Mouse (Mus musculus): ENCODE measurements at regions not wholly inside any gene's neighbourhood (a gene's known extent, or its start where the extent isn't known, plus 50 kb on each side); places are given as distances from the start of the nearest gene placed in this dataset.
A peak's percentile ranks its signal among the peaks of the same experiment; 100 is the strongest.

DNA sequence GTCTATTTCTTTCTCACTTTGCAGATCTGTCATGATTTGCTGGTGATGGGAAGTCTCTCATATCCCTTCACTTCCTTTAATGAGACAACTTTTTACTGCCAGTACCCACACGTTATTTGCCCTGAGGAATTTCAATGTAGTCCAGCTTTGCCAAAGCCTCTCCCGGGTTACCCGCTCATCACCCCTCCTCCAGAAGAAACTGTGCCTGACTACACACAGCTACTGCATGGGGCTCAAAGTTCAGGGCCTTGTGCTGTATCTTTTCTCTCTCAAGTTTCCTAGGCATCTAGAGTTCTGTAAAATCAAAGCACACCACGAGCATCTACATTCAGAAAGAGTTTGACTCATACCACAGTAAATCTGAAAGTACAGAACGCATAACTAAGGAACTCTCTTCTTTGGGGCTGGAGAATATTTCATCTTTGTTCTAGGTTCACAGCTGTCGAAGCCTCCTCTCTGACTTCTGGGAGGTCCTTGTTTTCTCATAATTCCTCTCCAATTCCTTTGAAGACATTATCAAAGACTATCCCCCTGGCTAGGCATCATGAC is 328.4 kb upstream of the Tmc3 start:
- DNase-seq, result no peak

- DNase-seq, result no peak
Observed at GRCm38 (mm10) chr7:83258363-83258916, 326.3 kb upstream of the Tmc3 start.

DNA sequence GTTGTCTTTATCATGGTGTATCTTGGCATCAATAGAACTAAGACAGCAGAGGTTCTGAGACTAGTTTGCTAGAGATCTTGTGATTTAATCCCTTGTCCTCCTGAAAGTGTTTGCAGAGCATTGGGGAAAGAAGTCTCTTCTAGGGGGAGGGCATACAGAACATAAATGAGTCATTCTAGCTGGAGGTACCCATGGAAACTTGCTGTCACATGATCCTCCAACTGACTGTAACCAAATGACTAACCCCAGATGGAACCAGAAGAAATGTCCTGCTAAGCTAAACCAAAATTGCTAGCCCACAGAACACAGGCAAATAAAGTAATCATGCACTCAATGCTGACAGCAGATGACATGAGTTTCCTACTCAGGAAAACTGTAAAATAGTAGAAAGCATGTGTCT is 323.2 kb upstream of the Tmc3 start:
- DNase-seq, result no peak

- DNase-seq, result no peak
Observed at GRCm38 (mm10) chr7:83289915-83290773, 294.6 kb upstream of the Tmc3 start.

- DNase-seq, result no peak
Observed at GRCm38 (mm10) chr7:83307112-83307511, 277.6 kb upstream of the Tmc3 start.

DNA sequence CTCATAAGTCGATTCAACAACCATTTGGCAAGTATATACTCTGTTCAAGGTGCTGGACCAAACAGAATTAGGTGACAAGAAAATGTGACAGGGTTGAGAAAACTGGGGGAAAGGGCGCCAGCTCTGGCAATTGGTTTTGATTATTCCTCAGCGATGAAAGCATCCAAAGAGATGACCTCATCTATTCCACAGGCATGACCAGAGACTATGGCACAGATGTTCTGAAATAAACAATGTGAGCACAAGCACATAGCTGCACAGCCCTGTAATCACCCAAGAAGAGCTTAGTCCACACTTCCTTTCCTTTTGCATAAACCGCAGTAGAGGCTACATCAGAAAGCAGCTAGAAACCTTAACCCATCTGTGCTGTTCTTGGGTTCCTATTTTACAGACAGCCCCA is 272.6 kb upstream of the Tmc3 start:
- DNase-seq, result no peak

- DNase-seq, result no peak
Observed at GRCm38 (mm10) chr7:83329809-83330412, 254.8 kb upstream of the Tmc3 start.

GRCm38 (mm10) chr7:83347103-83347754 is 237.5 kb upstream of the Tmc3 start:
- no peak for DNase-seq

- no peak for DNase-seq
Observed at GRCm38 (mm10) chr7:83369191-83369590, 215.5 kb upstream of the Tmc3 start.

- no peak for DNase-seq
Observed at GRCm38 (mm10) chr7:83369605-83370004, 215.1 kb upstream of the Tmc3 start.

DNA sequence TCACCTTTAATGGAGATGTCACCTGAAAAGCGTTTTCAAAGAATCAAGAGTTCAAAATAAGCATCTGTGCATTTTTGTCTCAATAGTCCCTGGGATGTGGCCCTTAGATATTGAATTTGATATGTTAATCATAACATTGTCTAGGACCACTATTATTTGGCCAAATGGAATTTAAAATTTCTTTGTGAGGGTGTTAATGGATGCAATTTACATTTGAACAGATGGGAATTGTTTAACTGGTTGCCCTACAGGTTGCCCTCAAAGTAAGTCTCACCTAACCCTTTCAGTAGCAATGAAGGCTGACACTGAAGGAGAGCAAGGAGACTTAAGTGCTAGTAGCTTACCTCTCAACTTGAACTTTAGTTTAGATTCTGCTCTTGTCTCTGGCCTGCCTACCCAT is 207.9 kb upstream of the Tmc3 start:
- DNase-seq, result no peak

DNA sequence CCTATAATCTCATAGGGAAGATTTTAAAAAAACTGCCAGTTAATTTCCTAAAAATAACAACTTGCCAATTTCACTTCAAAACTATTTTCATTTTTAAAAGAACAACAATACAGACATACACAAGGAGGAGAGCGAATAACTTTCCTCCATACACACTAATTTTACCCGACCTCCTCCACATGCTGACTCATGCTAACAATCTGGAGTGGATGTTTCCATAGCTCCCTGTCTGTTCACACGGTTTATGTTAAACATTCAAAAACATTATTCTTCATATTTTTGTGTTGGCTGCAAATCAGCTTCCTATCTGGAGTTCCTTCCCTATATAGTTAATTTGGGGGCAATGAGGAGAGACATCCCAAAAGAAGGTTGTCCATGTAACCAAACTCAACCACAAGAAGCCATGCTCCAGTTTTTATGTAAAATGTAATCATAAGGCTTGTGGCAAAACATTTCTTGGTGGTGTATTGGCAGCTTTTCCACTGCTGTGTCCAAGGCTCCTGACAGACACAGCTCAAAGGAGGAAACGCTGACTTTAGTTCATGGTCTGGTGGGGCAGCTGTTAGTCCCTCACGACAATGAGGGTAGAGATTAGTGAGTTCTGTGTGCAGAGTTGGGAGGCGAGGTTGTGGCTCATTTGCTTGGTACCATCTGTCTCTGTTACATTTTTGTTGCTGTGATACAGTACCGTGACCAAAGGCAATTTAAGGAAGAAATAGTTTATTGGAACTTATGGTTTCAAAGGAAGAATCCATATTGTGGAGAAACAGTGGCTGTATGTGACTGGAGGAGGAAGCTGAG is 203.1 kb upstream of the Tmc3 start:
- DNase-seq, result no peak

DNA sequence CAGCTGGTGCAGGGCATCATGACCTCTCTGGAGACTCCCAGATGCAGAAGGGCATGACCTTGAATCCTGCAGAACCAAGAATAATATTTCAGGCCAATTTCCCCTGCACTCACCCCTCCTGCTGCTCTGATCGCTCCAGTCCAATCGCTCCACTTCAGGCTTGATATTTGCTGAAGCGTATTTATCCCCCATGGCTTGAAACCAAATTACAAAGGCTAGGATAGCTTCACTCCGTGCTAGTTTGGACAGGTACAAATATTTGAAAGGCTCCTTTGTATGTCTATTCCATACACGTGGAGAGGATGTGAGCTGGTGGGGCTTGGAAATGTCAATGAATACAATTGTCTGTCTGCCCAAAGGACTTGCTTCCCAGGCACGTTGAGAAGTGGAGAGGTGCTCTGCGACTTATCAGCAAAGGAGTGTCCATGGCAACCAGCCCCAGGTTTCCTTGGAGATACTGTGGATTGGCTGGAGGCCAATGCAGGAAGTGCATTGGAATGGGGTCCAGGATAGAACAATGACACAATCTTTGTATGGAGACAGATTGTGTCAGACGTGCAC is 201.8 kb upstream of the Tmc3 start:
- no peak for DNase-seq

DNA sequence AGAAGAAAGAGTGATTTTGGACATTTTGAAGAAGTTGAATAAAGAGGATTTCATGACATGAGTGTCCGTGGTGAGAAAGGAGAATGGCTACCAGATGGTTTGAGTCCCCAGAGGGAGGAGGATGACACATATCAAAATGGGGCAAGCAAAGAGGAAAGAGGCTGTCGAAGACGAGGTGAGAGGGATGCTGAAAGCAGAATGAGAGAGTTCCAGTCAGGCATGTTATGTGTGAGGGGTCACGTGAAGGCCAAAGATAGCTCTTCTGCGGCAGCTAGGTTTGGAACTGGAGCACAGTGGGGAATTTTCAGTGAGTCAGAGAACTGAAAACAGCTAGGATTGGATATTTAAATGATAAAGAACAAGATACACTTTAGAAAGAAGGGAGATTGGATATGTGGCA is 193.3 kb upstream of the Tmc3 start:
- no peak for DNase-seq

GRCm38 (mm10) chr7:83392181-83392580 is 192.5 kb upstream of the Tmc3 start:
- DNase-seq, result no peak

- DNase-seq, result no peak
Observed at GRCm38 (mm10) chr7:83392625-83393024, 192.1 kb upstream of the Tmc3 start.

GRCm38 (mm10) chr7:83394156-83394555 is 190.6 kb upstream of the Tmc3 start:
- DNase-seq, result no peak

DNA sequence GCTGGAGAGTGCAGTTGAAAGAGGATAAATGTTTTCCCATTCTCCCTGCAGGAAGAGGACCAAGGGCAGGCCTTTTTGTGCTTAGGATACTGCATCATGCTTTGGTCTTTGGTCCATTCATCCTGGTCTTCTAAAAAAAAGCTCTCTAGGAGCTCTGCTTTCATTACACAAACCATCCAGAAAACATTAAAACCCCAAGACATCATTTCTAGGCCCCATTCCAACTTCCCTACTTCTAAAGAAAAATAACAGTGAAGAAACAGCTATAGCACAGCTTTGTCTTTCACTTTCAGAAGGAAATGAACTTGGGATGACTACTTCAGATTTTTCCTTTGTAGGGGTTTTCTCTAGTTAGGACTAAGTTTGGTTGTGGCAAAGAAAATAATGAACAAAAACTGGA is 185.1 kb upstream of the Tmc3 start:
- DNase-seq, result no peak

DNA sequence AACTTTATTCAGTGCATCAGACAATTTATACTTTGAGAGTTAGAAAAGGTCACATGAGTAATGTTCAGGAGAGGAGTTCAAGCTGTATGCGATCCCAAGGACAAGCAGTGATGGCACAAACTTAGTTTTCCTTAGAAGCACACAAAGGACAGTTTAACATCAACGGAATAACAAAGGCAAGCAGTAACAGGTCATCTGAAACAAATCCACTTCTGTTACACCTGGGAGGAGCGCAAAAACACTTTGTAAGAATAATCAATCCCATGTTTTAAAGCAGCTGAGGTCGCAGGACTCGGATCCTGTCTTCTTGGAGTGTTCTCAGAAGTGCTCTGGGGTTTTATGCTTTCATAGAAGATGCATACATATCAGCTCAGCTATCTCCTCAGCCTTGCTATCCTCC is 183.7 kb upstream of the Tmc3 start:
- DNase-seq, result no peak

DNA sequence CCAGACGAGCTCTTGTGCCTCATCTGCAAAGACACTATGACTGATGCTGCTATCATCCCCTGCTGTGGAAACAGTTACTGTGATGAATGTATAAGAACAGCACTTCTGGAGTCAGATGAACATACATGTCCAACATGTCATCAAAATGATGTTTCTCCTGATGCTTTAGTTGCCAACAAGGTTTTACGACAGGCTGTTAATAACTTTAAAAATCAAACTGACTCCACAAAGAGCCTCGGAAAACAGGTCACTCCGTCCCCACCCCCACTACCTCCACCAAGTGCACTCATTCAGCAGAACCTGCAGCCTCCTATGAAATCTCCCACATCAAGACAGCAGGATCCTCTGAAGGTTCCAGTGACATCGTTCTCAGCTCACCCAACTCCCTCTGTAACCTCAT is 172.0 kb upstream of the Tmc3 start:
- peak in 1 of 2 experiments; percentile 4 for DNase-seq

DNA sequence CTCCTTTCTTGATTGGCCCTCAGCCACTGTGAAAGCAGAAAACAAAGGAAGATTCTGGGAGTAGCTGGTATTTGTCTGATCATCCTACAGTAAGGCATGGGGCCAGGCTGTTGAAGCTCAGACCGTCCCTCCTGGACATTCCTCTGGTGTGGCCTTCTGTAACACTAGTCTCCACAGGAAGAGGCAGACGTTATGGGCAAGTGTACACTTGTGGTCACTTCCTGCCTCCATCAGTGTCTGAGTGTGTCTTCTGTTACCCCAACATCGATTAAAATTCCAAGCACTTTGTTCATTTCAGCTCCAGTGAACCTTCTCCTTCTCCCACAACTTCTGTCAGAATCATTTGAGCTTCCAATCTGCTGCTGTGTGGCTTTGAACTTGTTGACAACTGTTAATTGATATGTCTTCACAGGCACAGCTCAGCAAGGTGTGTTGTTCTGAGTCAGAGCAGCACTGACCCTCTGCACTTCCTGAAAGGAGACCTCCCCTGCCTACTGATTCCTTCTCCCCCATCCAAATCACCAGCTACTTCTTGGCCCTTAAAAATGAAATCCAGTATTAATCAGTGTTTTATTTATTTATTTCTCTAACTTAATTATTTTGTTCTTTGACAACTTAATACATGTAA is 154.7 kb upstream of the Tmc3 start:
- DNase-seq, result no peak

DNA sequence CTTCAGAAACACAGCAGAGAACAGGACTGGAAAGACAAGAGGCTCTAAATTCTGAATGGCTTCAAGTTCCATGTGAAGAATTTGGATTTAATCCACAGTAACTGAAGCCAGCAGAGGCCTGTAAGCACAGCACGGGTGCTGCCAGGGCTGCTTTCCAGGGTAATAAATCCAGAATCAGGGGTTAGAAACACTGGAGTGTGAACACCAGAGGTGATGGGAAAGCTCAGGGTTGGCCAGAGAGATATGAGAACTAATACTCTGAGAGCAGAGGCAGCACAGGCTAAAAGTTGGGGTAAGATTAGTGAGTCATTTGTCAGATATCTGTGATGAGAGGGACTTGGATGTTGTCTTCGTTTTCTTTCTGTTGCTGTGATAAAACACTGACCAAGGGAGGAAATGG is 153.6 kb upstream of the Tmc3 start:
- no peak for DNase-seq
